Mouse (Mus musculus): ENCODE data around the gene H2-Ke6.

GRCm38 (mm10) chr17:34032174-34032632 is 4.3 kb upstream of the H2-Ke6 start:
- TF ChIP-seq GATA1 (IDR thresholded peaks at IDR 0.05; ENCODE audit: borderline replicate concordance, low read length), result no peak
- TF ChIP-seq FLI1 (IDR thresholded peaks at IDR 0.05; ENCODE audit: low read length), result no peak

Data from megakaryocyte, embryonic 14.5 days (primary cell).